Mouse (Mus musculus) olfactory bulb, adult 2 months (tissue): Measurements from ENCODE around the gene Psmf1.

ENCODE experiments used
- CTCF ChIP-seq: fragments of 200-500 bp; IDR thresholded peaks from 2 replicates; pipeline ENCODE4 v1.5.1; 2012; ENCODE audit warnings: low read depth, mild to moderate bottlenecking, low read length, moderate library complexity; ENCODE audit not compliant: insufficient read depth
- POLR2A ChIP-seq: fragments of 200-500 bp; IDR thresholded peaks from 2 replicates; pipeline ENCODE4 v1.6.1; 2012; ENCODE audit warnings: mild to moderate bottlenecking, low read depth, low read length, moderate library complexity; ENCODE audit not compliant: insufficient read depth

- peak; percentile 29; the same call in 1 of the 2 replicates for TF ChIP-seq CTCF
- TF ChIP-seq POLR2A, result peak; percentile 67
Observed at GRCm38 (mm10) chr2:151740741-151741526, 3.1 kb downstream of the Psmf1 start.
